Mouse (Mus musculus) neural tube, embryonic 12.5 days (tissue): ENCODE results near the gene Gm12258. TPM values are rescaled to one million over a fixed set of nuclear protein-coding genes. Genes with fewer than 3 reads are reported as not detected.

Experiments used
- ATAC-seq: fragments of 200-750 bp; cut with Nextera tagmentation; 2 replicates; pipeline ENCODE4 v1.8.0; 2017; ENCODE audit warnings: low read depth, mild to moderate bottlenecking, moderate TSS enrichment, moderate library complexity; ENCODE audit not compliant: low FRiP score
- H3K27ac ChIP-seq: fragments of 300-500 bp; sonication (generic); 2 replicates; pipeline ENCODE4 v1.5.1; 2016
- H3K27me3 ChIP-seq: fragments of 300-500 bp; sonication (generic); replicated peaks from 2 replicates; pipeline ENCODE4 v1.6.1; 2016; ENCODE audit warnings: mild to moderate bottlenecking
- H3K36me3 ChIP-seq: fragments of 300-500 bp; sonication (generic); 2 replicates; pipeline ENCODE4 v1.6.1; 2016; ENCODE audit warnings: mild to moderate bottlenecking
- H3K4me1 ChIP-seq: fragments of 300-500 bp; sonication (generic); 2 replicates; pipeline ENCODE4 v1.6.1; 2016
- H3K4me2 ChIP-seq: fragments of 300-500 bp; sonication (generic); replicated peaks from 2 replicates; pipeline ENCODE4 v1.6.1; 2016; ENCODE audit warnings: mild to moderate bottlenecking
- H3K4me3 ChIP-seq: fragments of 300-500 bp; sonication (generic); 2 replicates; pipeline ENCODE4 v1.5.1; 2016
- H3K9ac ChIP-seq: fragments of 300-500 bp; sonication (generic); 2 replicates; pipeline ENCODE4 v1.6.1; 2016; ENCODE audit warnings: mild to moderate bottlenecking
- H3K9me3 ChIP-seq: fragments of 300-500 bp; sonication (generic); 2 replicates; pipeline ENCODE4 v1.6.1; 2016; ENCODE audit warnings: mild to moderate bottlenecking
- WGBS: fragments of 180-500 bp; shearing (Covaris S2); methylation state at CpG from one replicate; pipeline ENCODE4 v1.1.7; 2016; 5-methylcytosine and 5-hydroxymethylcytosine counted together
- polyA plus RNA-seq: library from polyadenylated mRNA; unstranded; fragments of >200 nt; fragmentation: Nextera tagmentation; extraction: Ambion mirVana; gene quantifications from 2 replicates; pipeline ENCODE4 v1.2.1, GENCODE M21; 2016

Gene Gm12258
- polyA plus RNA-seq, 1 experiment from 2014 or later = 18.2 TPM

- 51% methylated on average over 9 of the region's 9 CpGs for WGBS
- ATAC-seq = peak; percentile 22; the same call in 1 of the 2 replicates
- Histone ChIP-seq H3K27ac (no peak overlapping the region), H3K36me3 (peaks cover 17% of the 10 kb centered on the region), H3K9me3 (no peaks in the 10 kb centered on the region), H3K4me1 (peaks cover 7% of the 10 kb centered on the region), H3K4me2 (peak overlapping the region; percentile 91), H3K4me3 (peak overlapping the region; percentile 80), H3K9ac (peak overlapping the region; percentile 81), H3K27me3 (no peaks in the 10 kb centered on the region)
Measured at GRCm38 (mm10) chr11:58847636-58848035, 678 bp downstream of the Gm12258 start.

- Histone ChIP-seq H3K4me1 (peaks cover 7% of the 10 kb centered on the region), H3K36me3 (peaks cover 22% of the 10 kb centered on the region), H3K9me3 (no peaks in the 10 kb centered on the region), H3K9ac (no peak overlapping the region), H3K27me3 (no peaks in the 10 kb centered on the region), H3K4me2 (no peak overlapping the region), H3K4me3 (no peak overlapping the region), H3K27ac (no peak overlapping the region)
- WGBS = 71% methylated on average over 2 of the region's 2 CpGs
- no peak for ATAC-seq
Measured at GRCm38 (mm10) chr11:58849731-58850130, 2.8 kb downstream of the Gm12258 start.

DNA sequence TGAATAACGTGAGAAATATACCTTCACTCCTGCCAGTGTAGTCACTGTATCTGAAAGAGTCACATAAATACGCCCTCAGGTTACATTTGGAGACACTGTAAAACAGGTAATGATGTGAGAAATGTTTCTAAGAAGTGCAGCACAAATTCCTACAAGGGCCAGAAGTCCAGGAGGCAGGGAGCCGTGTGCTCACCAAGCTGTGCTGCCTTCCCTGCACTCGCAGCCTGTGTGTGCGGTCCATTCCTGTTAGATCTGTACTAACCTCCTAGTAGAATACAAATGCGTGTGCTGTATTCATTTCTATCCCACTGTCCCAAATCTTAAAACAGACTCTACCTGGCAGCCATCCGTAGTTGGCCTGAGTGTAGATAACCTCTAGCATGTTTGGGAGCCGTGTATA is 13.8 kb downstream of the Gm12258 start:
- Histone ChIP-seq H3K9ac (no peak overlapping the region), H3K4me2 (no peak overlapping the region), H3K4me1 (no peaks in the 10 kb centered on the region), H3K4me3 (no peak overlapping the region), H3K36me3 (peaks cover 52% of the 10 kb centered on the region), H3K27me3 (no peaks in the 10 kb centered on the region), H3K27ac (no peak overlapping the region), H3K9me3 (peaks cover 24% of the 10 kb centered on the region)
- ATAC-seq = no peak
- WGBS = 96% methylated on average over 8 of the region's 8 CpGs

GRCm38 (mm10) chr11:58867039-58867953 is 20.3 kb downstream of the Gm12258 start, which contains the start of gene 2810021J22Rik:
2810021J22Rik (plus strand) TSS chr11:58867216.
- H3K27ac ChIP-seq = peak within 1 kb of the TSS; percentile 69; the same call in 1 of the 2 replicates
- 6% methylated on average over 37 of the region's 37 CpGs for WGBS
- H3K9ac ChIP-seq = peak within 1 kb of the TSS; percentile 77
- H3K4me3 ChIP-seq = peak within 1 kb of the TSS; percentile 65
- no peaks in the 10 kb centered on the region for H3K9me3 ChIP-seq
- H3K4me2 ChIP-seq = peak within 1 kb of the TSS; percentile 79
- peak; percentile 86 for ATAC-seq
- peaks cover 12% of the 10 kb centered on the region; the same call in 1 of the 2 replicates for H3K36me3 ChIP-seq
- H3K27me3 ChIP-seq = no peaks in the 10 kb centered on the region
- peaks cover 18% of the 10 kb centered on the region for H3K4me1 ChIP-seq

DNA sequence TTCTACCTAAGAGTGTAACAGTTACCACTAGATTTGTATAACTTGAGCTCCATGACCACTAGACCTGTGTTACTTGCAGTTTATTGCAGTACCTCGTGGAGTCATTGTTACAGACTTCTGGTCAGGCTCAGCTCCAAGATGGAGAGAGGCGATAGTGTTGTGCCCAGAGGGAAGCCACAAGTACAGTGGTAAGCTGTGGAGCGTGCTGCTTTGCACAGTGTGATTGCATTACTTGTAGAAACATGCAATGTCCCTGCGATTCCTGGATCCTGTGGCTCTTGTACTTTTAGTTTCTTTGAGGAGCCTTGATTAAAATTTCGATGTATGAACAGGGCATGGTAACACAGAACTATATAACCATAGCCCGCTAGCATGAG is 21.0 kb downstream of the Gm12258 start:
- H3K9me3 ChIP-seq = no peaks in the 10 kb centered on the region
- ATAC-seq = 0 out of 2 replicates have a peak, but pooled peaks have one; percentile 7
- 76% methylated on average over 6 of the region's 6 CpGs for WGBS
- peak overlapping the region; percentile 77; the same call in 1 of the 2 replicates for H3K9ac ChIP-seq
- peaks cover 18% of the 10 kb centered on the region for H3K4me1 ChIP-seq
- no peak overlapping the region for H3K27ac ChIP-seq
- H3K4me3 ChIP-seq = peak overlapping the region; percentile 65
- H3K4me2 ChIP-seq = peak overlapping the region; percentile 79
- peaks cover 12% of the 10 kb centered on the region; the same call in 1 of the 2 replicates for H3K36me3 ChIP-seq
- H3K27me3 ChIP-seq = no peaks in the 10 kb centered on the region

GRCm38 (mm10) chr11:58870961-58871360 is 24.0 kb downstream of the Gm12258 start:
- Histone ChIP-seq H3K9me3 (no peaks in the 10 kb centered on the region), H3K4me3 (no peak overlapping the region), H3K27me3 (no peaks in the 10 kb centered on the region), H3K4me1 (peaks cover 18% of the 10 kb centered on the region), H3K9ac (no peak overlapping the region), H3K27ac (no peak overlapping the region), H3K4me2 (no peak overlapping the region), H3K36me3 (peaks cover 12% of the 10 kb centered on the region; the same call in 1 of the 2 replicates)
- 87% methylated on average over 4 of the region's 4 CpGs for WGBS
- ATAC-seq = no peak

DNA sequence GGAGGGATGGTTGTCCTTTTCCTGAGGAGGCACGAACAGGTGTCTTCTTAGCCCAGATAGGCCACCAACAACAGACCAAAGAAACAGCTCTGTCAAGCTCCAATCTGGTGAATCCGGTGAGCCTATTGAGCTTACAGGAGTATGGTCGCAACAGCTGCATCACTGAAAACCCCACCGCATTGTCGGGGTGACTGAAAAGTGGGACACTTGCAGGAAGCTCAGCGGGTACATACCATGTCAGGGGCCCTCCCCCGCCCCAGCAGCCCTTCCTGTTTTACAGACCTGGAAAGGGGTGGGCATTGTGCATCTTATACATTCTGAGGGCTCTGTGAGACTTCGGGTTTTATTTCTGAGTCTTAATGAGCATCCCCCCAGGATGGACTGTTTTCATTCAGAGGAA is 36.8 kb downstream of the Gm12258 start:
- H3K27me3 ChIP-seq = no peaks in the 10 kb centered on the region
- H3K9me3 ChIP-seq = no peaks in the 10 kb centered on the region
- ATAC-seq = no peak
- H3K4me1 ChIP-seq = no peaks in the 10 kb centered on the region
- H3K27ac ChIP-seq = no peak overlapping the region
- no peak overlapping the region for H3K4me2 ChIP-seq
- peaks cover 36% of the 10 kb centered on the region for H3K36me3 ChIP-seq
- WGBS = 92% methylated on average over 8 of the region's 8 CpGs
- no peak overlapping the region for H3K9ac ChIP-seq
- no peak overlapping the region for H3K4me3 ChIP-seq

DNA sequence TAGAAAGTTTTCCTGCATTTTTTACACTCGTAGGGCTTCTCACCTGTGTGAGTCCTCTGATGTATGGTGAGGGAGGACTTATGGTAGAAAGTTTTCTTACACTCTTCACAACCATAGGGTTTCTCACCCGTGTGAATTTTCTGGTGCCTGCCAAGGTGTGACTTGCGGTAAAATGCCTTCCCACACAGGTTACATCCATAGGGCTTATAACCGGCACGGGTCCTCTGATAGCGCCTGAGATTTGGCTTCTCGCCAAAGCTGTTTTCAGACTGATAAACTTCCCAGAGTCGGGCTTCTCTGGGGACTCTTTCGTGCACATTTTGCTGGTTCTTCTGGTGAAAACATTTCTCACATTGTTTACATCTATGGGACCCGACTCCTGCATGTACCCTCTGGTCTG is 43.6 kb downstream of the Gm12258 start:
- no peak overlapping the region for H3K27ac ChIP-seq
- H3K36me3 ChIP-seq = peaks cover 45% of the 10 kb centered on the region
- ATAC-seq = no peak
- no peaks in the 10 kb centered on the region for H3K4me1 ChIP-seq
- 95% methylated on average over 10 of the region's 10 CpGs for WGBS
- H3K4me2 ChIP-seq = no peak overlapping the region
- H3K9me3 ChIP-seq = no peaks in the 10 kb centered on the region
- no peak overlapping the region for H3K4me3 ChIP-seq
- no peak overlapping the region for H3K9ac ChIP-seq
- H3K27me3 ChIP-seq = no peaks in the 10 kb centered on the region

DNA sequence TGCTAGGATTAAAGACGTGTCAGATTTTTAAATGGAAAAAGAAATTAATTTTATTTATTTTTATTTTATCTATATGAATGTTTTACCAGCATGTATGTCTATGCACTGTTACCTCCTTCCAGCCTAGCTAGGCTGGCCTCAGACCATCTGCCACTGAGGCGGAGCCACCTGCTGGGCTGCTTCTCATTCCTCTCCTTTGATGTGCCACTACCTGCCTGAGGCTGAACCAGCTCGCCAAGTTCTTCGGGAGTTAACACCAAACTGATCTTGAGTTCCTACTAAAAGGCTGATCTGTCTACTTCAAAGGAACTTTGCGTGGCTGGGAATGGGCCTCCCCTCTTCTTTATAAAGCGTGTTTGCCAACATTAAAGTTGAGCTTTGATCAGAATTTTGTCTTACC is 47.5 kb downstream of the Gm12258 start:
- ATAC-seq = no peak
- no peaks in the 10 kb centered on the region for H3K4me1 ChIP-seq
- H3K9ac ChIP-seq = no peak overlapping the region
- H3K4me3 ChIP-seq = no peak overlapping the region
- no peak overlapping the region for H3K4me2 ChIP-seq
- H3K36me3 ChIP-seq = peaks cover 61% of the 10 kb centered on the region
- 69% methylated on average over 6 of the region's 6 CpGs for WGBS
- H3K9me3 ChIP-seq = no peaks in the 10 kb centered on the region
- no peak overlapping the region for H3K27ac ChIP-seq
- H3K27me3 ChIP-seq = no peaks in the 10 kb centered on the region

- Histone ChIP-seq H3K9ac (no peak overlapping the region), H3K36me3 (peaks cover 48% of the 10 kb centered on the region), H3K9me3 (no peaks in the 10 kb centered on the region), H3K4me1 (no peaks in the 10 kb centered on the region), H3K4me2 (no peak overlapping the region), H3K27ac (no peak overlapping the region), H3K4me3 (no peak overlapping the region), H3K27me3 (no peaks in the 10 kb centered on the region)
- 87% methylated on average over 6 of the region's 6 CpGs for WGBS
- no peak for ATAC-seq
Measured at GRCm38 (mm10) chr11:58897485-58897884, 50.5 kb downstream of the Gm12258 start.

DNA sequence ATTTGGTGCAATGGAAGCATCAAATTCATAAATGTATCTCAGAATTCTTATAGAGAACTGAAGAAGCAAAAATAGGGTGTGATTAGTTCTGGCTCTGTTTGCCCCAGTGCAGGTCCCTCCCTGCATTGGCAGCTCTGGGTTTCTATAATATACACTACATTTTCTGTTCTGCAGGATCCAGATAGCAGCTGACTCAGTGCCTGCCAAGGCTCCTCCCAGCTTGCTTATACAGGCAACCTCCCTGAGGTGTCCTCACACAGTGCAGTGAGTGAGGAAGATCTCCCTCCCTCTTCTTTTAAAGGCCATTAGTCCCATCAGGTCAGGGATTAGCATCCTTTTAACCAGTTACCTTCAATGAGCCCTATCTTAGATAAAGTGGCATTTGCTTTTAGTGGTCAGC is 54.1 kb downstream of the Gm12258 start:
- Histone ChIP-seq H3K9ac (no peak overlapping the region), H3K9me3 (no peaks in the 10 kb centered on the region), H3K4me1 (peaks cover 6% of the 10 kb centered on the region; the same call in 1 of the 2 replicates), H3K27ac (no peak overlapping the region), H3K36me3 (peaks cover 33% of the 10 kb centered on the region), H3K4me2 (no peak overlapping the region), H3K27me3 (no peaks in the 10 kb centered on the region), H3K4me3 (no peak overlapping the region)
- no peak for ATAC-seq

- under 1% methylated on average over 40 of the region's 40 CpGs for WGBS
- Histone ChIP-seq H3K9me3 (no peaks in the 10 kb centered on the region), H3K9ac (peak within 1 kb of the TSS; percentile 84), H3K4me1 (peaks cover 6% of the 10 kb centered on the region; the same call in 1 of the 2 replicates), H3K27ac (peak within 1 kb of the TSS; percentile 75), H3K27me3 (no peaks in the 10 kb centered on the region), H3K36me3 (peaks cover 17% of the 10 kb centered on the region), H3K4me2 (peak within 1 kb of the TSS; percentile 88), H3K4me3 (peak within 1 kb of the TSS; percentile 76)
- peak; percentile 99 for ATAC-seq
Measured at GRCm38 (mm10) chr11:58903511-58904409, 56.8 kb downstream of the Gm12258 start, which contains the start of gene Zfp39. Zfp39 (minus strand) TSS chr11:58904225.
